Mouse (Mus musculus) ES-Bruce4 (cell line): ENCODE data around the gene Gm47969. TPM values are rescaled to one million over a fixed set of nuclear protein-coding genes. Genes with fewer than 3 reads are reported as not detected.
A peak's percentile ranks its signal among the peaks of the same experiment; 100 is the strongest.

Source experiments
- H3K27ac ChIP-seq: 2 replicates; pipeline ENCODE4 v1.5.1; 2012; ENCODE audit warnings: low read length, inconsistent platforms; ENCODE audit not compliant: insufficient read depth
- H3K27me3 ChIP-seq: 2 replicates; pipeline ENCODE4 v1.6.1; 2012; ENCODE audit warnings: mild to moderate bottlenecking, low read length, inconsistent platforms; ENCODE audit not compliant: control insufficient read depth, poor library complexity, insufficient read depth, severe bottlenecking
- H3K36me3 ChIP-seq: 2 replicates; pipeline ENCODE4 v1.6.1; 2012; ENCODE audit warnings: inconsistent platforms, mild to moderate bottlenecking, low read length, moderate library complexity; ENCODE audit not compliant: control insufficient read depth, poor library complexity, insufficient read depth, severe bottlenecking
- H3K4me1 ChIP-seq: one replicate; pipeline ENCODE4 v1.8.1; 2011; ENCODE audit warnings: low read length; ENCODE audit not compliant: control insufficient read depth, insufficient read depth
- H3K4me3 ChIP-seq: 2 replicates; pipeline ENCODE4 v1.5.1; 2011; ENCODE audit warnings: low read depth, mild to moderate bottlenecking, low read length
- H3K9ac ChIP-seq: 2 replicates; pipeline ENCODE4 v1.6.1; 2012; ENCODE audit warnings: low read depth, mild to moderate bottlenecking, inconsistent platforms; ENCODE audit not compliant: poor library complexity, severe bottlenecking
- H3K9me3 ChIP-seq: replicated peaks from 2 replicates; pipeline ENCODE4 v1.6.1; 2012; ENCODE audit warnings: mild to moderate bottlenecking, low read length, inconsistent platforms; ENCODE audit not compliant: control insufficient read depth, poor library complexity, insufficient read depth, severe bottlenecking
- CTCF ChIP-seq: IDR thresholded peaks from one replicate; pipeline ENCODE4 v1.8.1; 2011; ENCODE audit warnings: low read depth, low read length
- EP300 ChIP-seq: IDR thresholded peaks from 2 replicates; pipeline ENCODE4 v1.6.1; 2011; ENCODE audit warnings: low read depth, low read length; ENCODE audit not compliant: insufficient read depth
- POLR2A ChIP-seq: IDR thresholded peaks from one replicate; pipeline ENCODE4 v1.8.1; 2011; ENCODE audit warnings: low read length; ENCODE audit not compliant: insufficient read depth
- polyA plus RNA-seq: library from polyadenylated mRNA; stranded (reverse); fragments of >200 nt; gene quantifications from 2 replicates; pipeline ENCODE4 v1.2.4, GENCODE M21; 2011; ENCODE audit warnings: low read depth; ENCODE audit not compliant: missing spikeins, insufficient read depth, insufficient read length

The Gm47969 gene
- polyA plus RNA-seq, 1 experiment, result not detected

DNA sequence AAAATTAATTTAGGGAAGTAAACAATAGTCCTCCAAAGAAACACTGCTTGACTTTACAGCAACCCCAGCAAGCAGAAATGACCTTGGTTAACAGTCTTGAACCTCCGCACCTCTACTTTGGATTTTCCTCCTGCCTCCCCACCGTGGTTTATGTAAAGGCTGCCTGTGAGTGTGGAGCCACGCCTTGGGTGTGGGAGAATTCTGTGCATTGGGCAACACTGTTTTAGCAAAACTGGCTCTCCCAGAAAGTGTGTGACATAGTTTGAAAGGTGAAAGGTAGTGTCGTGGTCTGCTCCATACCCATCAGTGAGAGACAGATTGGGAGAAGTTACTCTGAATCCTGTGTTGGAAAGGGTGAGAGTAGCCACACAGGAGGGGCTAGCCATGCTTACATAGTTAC is 5.7 kb upstream of the Gm47969 start:
- H3K9ac ChIP-seq, result no peak overlapping the region
- H3K4me1 ChIP-seq, result no peaks in the 10 kb centered on the region
- H3K36me3 ChIP-seq, result no peaks in the 10 kb centered on the region
- no peaks in the 10 kb centered on the region for H3K27me3 ChIP-seq
- no peak overlapping the region for H3K4me3 ChIP-seq
- H3K27ac ChIP-seq, result no peak overlapping the region
- H3K9me3 ChIP-seq, result no peaks in the 10 kb centered on the region
- no peak for TF ChIP-seq CTCF
- no peak for TF ChIP-seq EP300
- TF ChIP-seq POLR2A, result no peak

DNA sequence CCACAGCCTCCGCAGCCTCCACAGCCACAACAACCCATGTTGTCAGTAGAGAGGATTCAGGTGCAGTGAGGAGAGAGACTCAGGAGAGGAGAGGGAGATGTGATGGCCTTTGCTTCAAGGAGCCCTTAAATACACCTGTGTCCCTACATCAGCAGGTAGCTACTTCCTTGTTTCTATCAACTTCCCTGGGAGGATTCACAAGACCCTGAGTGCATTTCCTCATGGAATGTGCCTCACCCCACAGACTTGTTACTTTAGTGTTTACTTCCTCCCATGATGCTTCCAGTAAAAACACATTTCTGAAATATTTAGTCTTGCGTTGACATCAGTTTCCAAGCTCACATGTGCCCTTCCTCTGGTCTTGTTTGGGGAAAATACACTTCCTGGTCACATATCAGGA is 2.4 kb upstream of the Gm47969 start, which contains the start of gene Krtap28-10:
TSS of gene Krtap28-10 (minus strand) at position 101 of the 400 bp plus-strand sequence.
- Histone ChIP-seq H3K4me3 (no peak within 1 kb of the TSS), H3K9ac (no peak within 1 kb of the TSS), H3K27me3 (no peaks in the 10 kb centered on the region), H3K9me3 (no peaks in the 10 kb centered on the region), H3K4me1 (no peaks in the 10 kb centered on the region), H3K27ac (no peak within 1 kb of the TSS), H3K36me3 (no peaks in the 10 kb centered on the region)
- TF ChIP-seq EP300 (no peak), CTCF (no peak), POLR2A (no peak)

DNA sequence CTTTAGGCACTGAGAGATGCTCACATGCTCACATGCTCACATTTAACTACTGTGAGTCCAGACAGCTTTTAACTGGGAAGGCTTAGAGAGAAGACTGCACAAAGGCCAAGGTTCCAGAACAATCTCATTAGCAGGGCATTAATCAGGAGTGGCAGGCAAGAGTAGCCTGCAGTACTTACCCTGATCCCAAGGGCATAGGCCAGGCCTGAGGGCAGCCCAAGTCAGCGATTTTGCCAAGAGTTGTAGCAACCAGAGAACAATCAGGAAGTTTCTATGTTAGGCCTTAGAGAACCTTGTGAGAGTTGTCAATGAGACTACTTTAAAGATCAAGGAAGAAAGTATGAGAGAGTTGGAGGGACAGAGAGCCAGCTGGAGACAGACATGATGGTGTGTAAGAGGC is 13.7 kb downstream of the Gm47969 start:
- H3K27me3 ChIP-seq, result no peaks in the 10 kb centered on the region
- H3K4me3 ChIP-seq, result no peak overlapping the region
- peaks cover 2% of the 10 kb centered on the region for H3K4me1 ChIP-seq
- no peak overlapping the region for H3K27ac ChIP-seq
- no peaks in the 10 kb centered on the region for H3K9me3 ChIP-seq
- H3K36me3 ChIP-seq, result no peaks in the 10 kb centered on the region
- TF ChIP-seq EP300, result no peak
- TF ChIP-seq POLR2A, result no peak
- TF ChIP-seq CTCF, result no peak
- no peak overlapping the region for H3K9ac ChIP-seq

DNA sequence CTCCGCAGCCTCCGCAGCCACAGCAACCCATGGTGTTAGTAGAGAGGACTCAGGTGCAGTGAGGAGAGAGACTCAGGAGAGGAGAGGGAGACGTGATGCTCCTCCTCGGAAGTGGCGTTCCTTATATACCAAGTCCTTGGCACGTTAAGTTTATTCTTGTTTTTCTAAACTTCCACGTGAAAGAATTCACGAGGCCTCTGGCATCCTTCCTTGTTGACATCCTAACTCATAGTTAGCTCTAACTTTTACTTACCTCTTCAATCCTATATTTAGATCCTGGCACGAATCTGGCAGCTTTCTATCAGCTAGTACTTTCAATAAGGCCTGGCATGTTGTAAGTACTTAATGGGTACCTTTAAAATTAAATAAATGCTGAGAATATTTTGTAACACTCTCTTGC is 14.5 kb downstream of the Gm47969 start, which contains the start of gene A030005K14Rik:
TSS of gene A030005K14Rik (minus strand) at position 101 of the 400 bp plus-strand sequence.
- H3K27ac ChIP-seq, result no peak within 1 kb of the TSS
- H3K9me3 ChIP-seq, result no peaks in the 10 kb centered on the region
- H3K4me3 ChIP-seq, result no peak within 1 kb of the TSS
- no peak within 1 kb of the TSS for H3K9ac ChIP-seq
- H3K4me1 ChIP-seq, result peaks cover 2% of the 10 kb centered on the region
- no peaks in the 10 kb centered on the region for H3K36me3 ChIP-seq
- TF ChIP-seq CTCF, result no peak
- no peak for TF ChIP-seq EP300
- no peak for TF ChIP-seq POLR2A
- H3K27me3 ChIP-seq, result no peaks in the 10 kb centered on the region

DNA sequence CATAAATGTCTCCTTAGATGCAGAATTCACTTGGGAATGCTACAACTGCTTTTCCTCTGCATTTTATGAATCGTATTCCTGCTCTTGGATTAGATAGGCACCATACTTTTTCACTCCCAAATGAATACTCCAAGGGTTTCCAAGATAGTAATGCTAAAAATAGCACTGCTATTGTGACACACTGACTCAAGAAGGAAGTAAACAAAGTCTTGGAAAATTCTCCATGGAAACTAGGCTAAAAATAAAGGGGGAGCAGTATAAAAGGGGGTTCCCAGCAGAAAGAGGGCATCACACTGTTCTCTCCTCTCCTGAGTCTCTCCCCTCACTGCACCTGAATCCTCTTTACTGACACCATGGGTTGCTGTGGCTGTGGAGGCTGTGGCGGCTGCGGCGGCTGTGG is 15.9 kb downstream of the Gm47969 start, which contains the start of gene Krtap28-13:
TSS of gene Krtap28-13 (plus strand) at position 288 of the 400 bp plus-strand sequence.
- Histone ChIP-seq H3K36me3 (no peaks in the 10 kb centered on the region), H3K4me1 (peaks cover 2% of the 10 kb centered on the region), H3K4me3 (peak within 1 kb of the TSS; percentile 61), H3K27me3 (no peaks in the 10 kb centered on the region), H3K9me3 (no peaks in the 10 kb centered on the region), H3K9ac (no peak within 1 kb of the TSS), H3K27ac (no peak within 1 kb of the TSS)
- no peak for TF ChIP-seq EP300
- TF ChIP-seq CTCF, result no peak
- TF ChIP-seq POLR2A, result no peak

DNA sequence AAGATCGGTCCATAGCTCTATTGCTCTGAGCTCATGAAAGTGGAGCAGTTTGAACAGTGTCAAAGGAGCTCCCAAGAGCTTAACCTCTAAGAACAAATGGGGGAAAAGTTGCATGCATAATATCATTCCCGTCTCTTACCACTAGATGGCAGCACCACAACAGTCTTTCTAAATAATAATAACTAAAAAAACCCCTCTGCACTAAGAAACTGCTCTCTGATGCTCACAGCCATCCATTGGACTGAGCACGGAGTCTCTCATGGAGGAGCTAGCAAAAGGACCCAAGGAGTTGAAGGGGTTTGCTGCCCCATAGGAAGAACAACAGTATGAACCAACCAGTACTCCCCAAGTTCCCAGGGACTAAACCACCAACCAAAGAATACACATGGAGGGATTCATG is 20.1 kb downstream of the Gm47969 start:
- Histone ChIP-seq H3K27me3 (no peaks in the 10 kb centered on the region), H3K4me1 (peaks cover 2% of the 10 kb centered on the region), H3K9ac (no peak overlapping the region), H3K27ac (no peak overlapping the region), H3K36me3 (no peaks in the 10 kb centered on the region), H3K4me3 (no peak overlapping the region), H3K9me3 (no peaks in the 10 kb centered on the region)
- TF ChIP-seq CTCF (no peak), POLR2A (no peak), EP300 (no peak)
